Mouse (Mus musculus): ENCODE data around the gene Ly6g5b.

- no peak for TF ChIP-seq POLR2A (IDR thresholded peaks at IDR 0.05; ENCODE audit: extremely low read depth, insufficient read depth, low read length)
- TF ChIP-seq CTCF (IDR thresholded peaks at IDR 0.05; ENCODE audit: low read depth, low read length): no peak
Observed at GRCm38 (mm10) chr17:35070556-35071229, 44.5 kb downstream of the Ly6g5b start.

Measured in liver, adult 2 months (tissue).